Mouse (Mus musculus) small intestine, adult 2 months (tissue): ENCODE measurements at regions not wholly inside any gene's neighbourhood (a gene's known extent, or its start where the extent isn't known, plus 50 kb on each side); places are given as distances from the start of the nearest gene placed in this dataset.
"Not testable (repeated sequence)": the region's sequence is repeated elsewhere in the genome, so short reads cannot be mapped to it uniquely, and the experiment has no call there.

ENCODE experiments used
- H3K27ac ChIP-seq: fragments of 200-500 bp; 2 replicates; pipeline ENCODE4 v1.5.1; 2012; ENCODE audit warnings: low read depth, low read length, control low read depth, inconsistent platforms; ENCODE audit not compliant: insufficient read depth
- H3K27me3 ChIP-seq: fragments of 200-500 bp; 2 replicates; pipeline ENCODE4 v1.6.1; 2012; ENCODE audit warnings: mild to moderate bottlenecking, moderate library complexity, low read length, inconsistent platforms; ENCODE audit not compliant: control insufficient read depth, insufficient read depth
- H3K36me3 ChIP-seq: fragments of 200-500 bp; 2 replicates; pipeline ENCODE4 v1.6.1; 2012; ENCODE audit warnings: mild to moderate bottlenecking, low read length, control low read depth, inconsistent platforms; ENCODE audit not compliant: control insufficient read depth, insufficient read depth
- H3K4me1 ChIP-seq: fragments of 200-500 bp; 2 replicates; pipeline ENCODE4 v1.6.1; 2012; ENCODE audit warnings: low read length, inconsistent platforms, mixed read lengths; ENCODE audit not compliant: control insufficient read depth, insufficient read depth, insufficient read length
- H3K4me3 ChIP-seq: fragments of 200-500 bp; 2 replicates; pipeline ENCODE4 v1.5.1; 2012; ENCODE audit warnings: low read depth, mild to moderate bottlenecking, control low read depth, inconsistent platforms, low read length, moderate library complexity
- CTCF ChIP-seq: fragments of 200-500 bp; IDR thresholded peaks from 2 replicates; pipeline ENCODE4 v1.5.1; 2012; ENCODE audit warnings: low read depth, mild to moderate bottlenecking, control low read depth, inconsistent platforms, low read length, moderate library complexity, mixed read lengths; ENCODE audit not compliant: insufficient replicate concordance, insufficient read length; ENCODE audit errors: extremely low read depth
- POLR2A ChIP-seq: fragments of 200-500 bp; IDR thresholded peaks from 2 replicates; pipeline ENCODE4 v1.6.1; 2012; ENCODE audit warnings: low read depth, mild to moderate bottlenecking, control low read depth, inconsistent platforms, low read length, moderate library complexity
- WGBS: fragments of 180-500 bp; shearing (Covaris S2); methylation state at CpG from one replicate; pipeline ENCODE4 v1.1.7; 2018; 5-methylcytosine and 5-hydroxymethylcytosine counted together

DNA sequence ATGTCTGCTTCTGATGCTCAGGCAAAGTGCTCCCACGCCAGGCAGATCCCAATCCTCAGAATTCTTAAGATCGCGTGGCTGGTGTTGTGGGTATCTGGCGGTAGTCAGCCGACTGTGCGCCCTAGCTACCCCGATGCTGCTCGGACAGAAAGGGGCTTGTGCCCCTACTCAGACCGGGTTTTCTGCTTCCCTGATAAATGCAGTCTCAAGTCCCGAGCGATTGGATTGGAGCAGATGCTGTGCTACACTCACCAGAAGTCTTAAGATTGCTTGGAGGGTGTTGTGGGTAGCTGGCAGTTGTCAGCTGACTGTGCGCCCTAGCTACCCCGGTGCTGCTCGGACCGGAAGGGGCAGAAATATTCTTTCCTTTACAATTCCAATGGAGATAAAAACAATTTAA lies 99.3 kb downstream of the Gm7489 start:
- 86% methylated on average over 15 of the region's 15 CpGs for WGBS
- H3K4me1 ChIP-seq, H3K36me3 ChIP-seq: not testable (repeated sequence)

DNA sequence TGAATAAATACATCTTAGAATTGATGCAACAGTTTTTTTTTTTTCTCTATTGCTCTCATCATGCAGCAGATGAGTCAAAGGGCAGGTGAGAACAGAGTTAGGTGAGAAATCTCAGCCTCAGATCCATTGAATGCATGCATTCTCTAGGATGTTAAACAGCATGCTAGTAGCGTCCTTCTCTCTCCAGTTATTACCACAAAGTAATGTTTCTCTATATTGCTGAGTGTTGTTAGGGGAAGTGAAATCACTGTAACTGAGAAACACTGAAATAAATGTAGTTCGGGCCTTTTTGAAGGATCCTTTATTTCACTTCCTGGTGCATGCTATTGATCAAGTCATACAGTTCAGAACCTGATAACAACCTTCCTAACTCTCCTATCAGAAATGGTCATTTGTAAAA lies 105.2 kb downstream of the Gm7489 start:
- Histone ChIP-seq H3K27me3 (no peaks in the 10 kb centered on the region), H3K4me1 (no peaks in the 10 kb centered on the region), H3K4me3 (no peak overlapping the region), H3K27ac (no peak overlapping the region), H3K36me3 (no peaks in the 10 kb centered on the region)
- WGBS = 61% methylated on average over 2 of the region's 2 CpGs
- TF ChIP-seq CTCF (no peak), POLR2A (no peak)

More for the DNA sequence above, 99.3 kb downstream of the Gm7489 start:
- H3K27me3 ChIP-seq, H3K27ac ChIP-seq, H3K4me3 ChIP-seq: not testable (repeated sequence)

DNA sequence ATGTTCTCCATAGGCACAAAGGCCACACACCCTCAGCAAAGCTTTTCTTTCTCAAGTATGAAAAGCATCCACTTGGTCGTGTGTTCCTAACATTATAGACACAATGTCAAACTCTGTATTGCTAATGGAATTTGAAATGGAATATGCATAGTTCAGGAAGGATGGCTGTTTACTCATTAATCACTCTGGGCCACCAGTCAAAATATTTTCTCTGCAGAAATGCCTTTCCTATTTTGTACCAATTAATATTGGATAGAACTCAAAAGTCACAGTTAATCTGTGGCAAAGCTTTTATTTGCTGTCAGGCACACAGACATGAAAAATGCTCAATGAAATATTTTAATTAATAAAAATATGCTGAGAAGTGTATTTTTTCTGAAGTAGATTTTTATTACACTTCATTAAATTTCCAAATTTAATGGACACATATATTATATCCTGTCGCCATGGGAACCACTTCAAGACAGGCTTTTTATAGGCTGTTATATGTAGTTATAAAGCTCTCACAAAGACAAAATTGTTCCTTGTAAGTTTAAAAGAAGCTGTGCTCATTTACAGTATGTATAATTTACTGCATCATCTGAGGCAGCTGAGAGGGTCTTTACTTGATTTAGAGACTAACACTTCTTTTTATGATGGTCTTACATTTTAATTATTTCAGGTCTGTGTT lies 110.6 kb downstream of the Gm7489 start:
- Histone ChIP-seq H3K27ac (no peak overlapping the region), H3K27me3 (no peaks in the 10 kb centered on the region), H3K36me3 (no peaks in the 10 kb centered on the region), H3K4me1 (no peaks in the 10 kb centered on the region), H3K4me3 (no peak overlapping the region)
- 74% methylated on average over 2 of the region's 2 CpGs for WGBS
- TF ChIP-seq POLR2A (no peak), CTCF (no peak)

DNA sequence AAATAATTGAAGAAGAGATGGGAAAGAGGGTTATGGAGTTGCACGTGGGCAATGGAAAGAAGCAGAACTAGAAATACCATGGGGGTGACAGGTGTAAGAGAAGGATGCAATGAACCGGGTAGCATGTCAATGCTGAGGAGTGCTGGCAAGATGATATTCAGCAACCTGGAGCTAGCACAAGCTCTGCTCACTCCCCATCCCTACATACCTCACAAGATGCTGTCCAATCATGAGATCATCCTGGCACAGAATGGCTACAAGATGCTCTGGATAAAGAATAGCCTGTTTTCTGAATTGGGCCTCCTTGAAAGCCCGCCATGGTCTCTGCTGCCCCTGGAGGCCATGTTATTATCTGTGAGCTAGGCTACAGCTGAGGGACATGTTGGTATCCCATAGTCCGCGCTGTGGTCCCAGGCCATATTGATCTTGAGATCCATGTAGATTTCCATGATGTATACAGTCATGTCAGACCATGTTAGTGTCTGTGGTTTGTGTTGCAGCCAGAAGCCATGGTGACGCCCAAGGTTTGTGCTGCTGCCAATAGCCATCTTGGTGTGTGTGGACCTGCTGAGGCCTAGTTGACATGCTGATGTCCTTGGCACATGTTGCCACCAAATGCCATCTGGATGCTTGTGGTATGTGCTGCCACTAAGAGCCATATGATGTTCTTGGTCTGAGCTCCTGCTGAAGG lies 114.0 kb downstream of the Gm7489 start:
- no peaks in the 10 kb centered on the region for H3K27me3 ChIP-seq
- H3K4me3 ChIP-seq = no peak overlapping the region
- H3K36me3 ChIP-seq = no peaks in the 10 kb centered on the region
- WGBS = 93% methylated on average over 6 of the region's 6 CpGs
- H3K27ac ChIP-seq = no peak overlapping the region
- TF ChIP-seq POLR2A = no peak
- TF ChIP-seq CTCF = no peak
- H3K4me1 ChIP-seq = no peaks in the 10 kb centered on the region

DNA sequence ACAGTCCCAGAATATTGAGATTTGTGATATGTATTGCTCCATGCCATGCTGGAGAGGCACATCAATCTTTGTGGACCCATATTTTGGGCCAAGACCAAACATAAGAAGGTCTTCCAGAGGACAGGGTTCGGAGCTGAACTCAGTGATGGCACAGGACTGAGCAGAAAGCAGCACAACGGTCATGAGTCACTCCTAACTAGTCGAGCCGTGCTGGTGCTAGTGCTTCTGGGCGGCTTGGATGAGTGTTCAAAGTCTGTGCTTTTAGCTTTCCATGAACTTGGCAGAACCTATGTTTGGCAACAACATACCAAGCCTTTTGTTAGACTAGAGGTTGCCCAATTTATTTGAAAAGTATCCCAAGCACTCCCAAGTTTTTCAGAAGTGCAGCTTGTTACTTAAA lies 149.1 kb downstream of the Gm7489 start:
- TF ChIP-seq CTCF = no peak
- TF ChIP-seq POLR2A = no peak
- Histone ChIP-seq H3K4me3 (no peak overlapping the region), H3K4me1 (no peaks in the 10 kb centered on the region), H3K36me3 (no peaks in the 10 kb centered on the region), H3K27me3 (no peaks in the 10 kb centered on the region), H3K27ac (no peak overlapping the region)
- WGBS = 77% methylated on average over 5 of the region's 5 CpGs

DNA sequence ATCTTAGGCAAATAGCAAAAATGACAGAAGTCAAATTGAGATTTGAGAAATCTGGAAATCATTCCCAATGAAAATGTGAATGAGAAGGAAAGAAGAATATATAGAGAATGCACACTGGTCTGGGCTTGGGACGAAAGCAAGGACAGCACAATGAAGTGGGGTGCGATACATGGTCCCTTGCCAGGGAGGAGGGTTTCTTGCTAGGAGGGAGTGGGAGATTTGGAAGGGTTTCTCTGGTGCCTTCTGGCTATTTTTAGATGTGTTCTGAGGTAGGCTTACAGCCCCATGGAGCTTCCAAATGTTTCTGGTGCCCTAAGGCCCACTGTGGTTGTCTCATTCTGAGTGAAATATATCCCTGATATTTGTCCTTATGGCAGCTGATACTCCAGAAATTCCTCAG lies 166.0 kb downstream of the Gm7489 start:
- TF ChIP-seq CTCF = no peak
- no peak for TF ChIP-seq POLR2A
- WGBS = 82% methylated on average over 2 of the region's 2 CpGs
- Histone ChIP-seq H3K36me3 (no peaks in the 10 kb centered on the region), H3K27ac (no peak overlapping the region), H3K27me3 (no peaks in the 10 kb centered on the region), H3K4me1 (no peaks in the 10 kb centered on the region), H3K4me3 (no peak overlapping the region)

DNA sequence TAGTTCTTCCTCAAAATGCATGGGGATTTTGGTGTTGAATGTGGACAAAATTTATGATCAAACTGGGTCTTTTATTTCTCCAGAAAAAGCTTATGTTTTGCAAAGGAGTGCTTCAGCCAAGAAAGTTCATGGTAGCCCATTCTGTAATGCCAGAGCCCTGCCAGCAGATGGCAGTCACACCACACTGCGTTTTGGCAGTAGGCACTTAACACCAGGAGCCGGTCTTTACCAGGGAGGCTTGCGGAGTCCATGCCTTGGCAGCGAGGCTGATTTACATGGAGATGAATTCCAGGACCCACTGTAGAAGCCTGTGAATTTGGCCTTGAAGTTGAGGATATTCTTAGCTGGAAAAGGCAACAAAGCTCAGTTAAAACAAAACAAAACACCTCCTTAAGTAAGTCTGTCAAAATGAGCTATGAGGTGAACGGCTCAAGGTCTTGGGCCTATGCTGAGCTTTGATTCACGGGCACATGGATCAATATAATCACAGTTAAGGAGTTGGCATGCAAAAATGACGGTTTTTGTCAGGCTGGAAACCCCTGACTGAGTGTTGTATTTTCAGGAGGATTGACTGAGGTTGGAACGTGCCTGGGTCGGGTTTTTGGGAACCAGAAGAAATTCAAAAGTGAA lies 185.4 kb downstream of the Gm7489 start:
- H3K27me3 ChIP-seq = no peaks in the 10 kb centered on the region
- H3K4me1 ChIP-seq = no peaks in the 10 kb centered on the region
- no peak overlapping the region for H3K4me3 ChIP-seq
- H3K27ac ChIP-seq = no peak overlapping the region
- 35% methylated on average over 9 of the region's 9 CpGs for WGBS
- TF ChIP-seq CTCF = peak; percentile 97
- TF ChIP-seq POLR2A = no peak
- no peaks in the 10 kb centered on the region for H3K36me3 ChIP-seq
